In the genomic region with DNA sequence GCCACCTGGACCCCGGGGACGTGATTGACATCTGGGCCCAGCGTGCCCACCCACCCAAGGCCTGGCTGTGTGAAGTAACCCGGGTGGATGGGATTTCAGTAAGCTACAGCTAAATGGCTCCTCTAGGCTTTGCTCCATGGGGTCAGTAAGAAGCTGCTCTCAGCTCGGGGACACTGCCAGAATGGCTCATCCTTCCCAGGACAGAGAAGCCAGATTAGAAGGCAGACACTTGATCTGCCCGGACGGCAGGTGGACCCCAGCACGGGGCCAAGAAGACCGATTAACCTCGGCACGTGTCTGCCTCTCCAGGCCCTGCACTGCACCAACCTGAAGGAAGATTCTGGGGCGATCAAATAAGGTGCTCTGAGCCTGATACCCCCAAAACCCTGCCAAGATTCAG, we compare ENCODE assay signal across 20 mouse cellular contexts.
DNase-seq lines count a peak whose midpoint lies in the region; ATAC-seq lines count a peak whose summit lies in the region.
"Had no signal": no experiment of that assay in that cellular context is flagged by ENCODE, and none has a peak within 500 bp of the region (broad histone marks: within the 10 kb centered on the region; RNA-seq: fewer than 3 reads in every experiment).

No protein-coding gene starts in this region.

- H3K36me3 ChIP-seq in heart, embryonic 11.5 days (ENCODE audit: control insufficient read depth, insufficient read depth, low read length), result no peaks in the 10 kb centered on the region
- H3K36me3 ChIP-seq: embryonic facial prominence, embryonic 10.5 days; G1E; heart, embryonic 15.5 days; hindbrain, embryonic 15.5 days had no signal

- H3K27ac ChIP-seq in heart, embryonic 11.5 days (ENCODE audit: low read depth, low read length), result no peak overlapping the region
- H3K27ac ChIP-seq: embryonic facial prominence, embryonic 10.5 days; heart, embryonic 15.5 days; hindbrain, embryonic 15.5 days had no signal

- H3K4me2 ChIP-seq in heart, embryonic 11.5 days, result no peak overlapping the region
- H3K4me2 ChIP-seq: heart, embryonic 15.5 days; hindbrain, embryonic 15.5 days had no signal

- peak; percentile 40 to 64 for DNase-seq in cerebellum, postnatal 10 days
- DNase-seq in cerebellum, adult 8-10 months, result no peak
- peak; percentile 87 for DNase-seq in heart, adult 11 months
- DNase-seq in kidney, postnatal 10 days, result peak; percentile 3
- no peak for DNase-seq in kidney, adult 18-20 months
- DNase-seq in testis, postnatal 10 days (ENCODE audit: low spot score), result peak; percentile 38
- no peak for DNase-seq in testis, postnatal 14 days (ENCODE audit: low spot score)
- DNase-seq: adrenal gland, adult 8-10 months; adrenal gland, postnatal 36 days; B cell, adult 2 months; cerebellum, adult 2 months; heart, postnatal 14 days had no signal

- WGBS in heart, embryonic 11.5 days (ENCODE audit: insufficient replicate concordance), result 78% methylated on average over 12 of the region's 12 CpGs

- H3K4me1 ChIP-seq in heart, embryonic 11.5 days (ENCODE audit: control insufficient read depth, insufficient read depth, low read length), result no peaks in the 10 kb centered on the region
- H3K4me1 ChIP-seq: embryonic facial prominence, embryonic 10.5 days; heart, embryonic 15.5 days; hindbrain, embryonic 15.5 days had no signal

- no peak for ATAC-seq in heart, embryonic 11.5 days (replicated peaks; ENCODE audit: insufficient number of reproducible peaks, low FRiP score, low TSS enrichment)
- ATAC-seq: CD4-positive, CD25-positive, alpha-beta regulatory T cell, adult 4 months; forebrain, embryonic 14.5 days; inflammation-experienced regulatory T-cells, adult 6 months had no signal

- H3K9ac ChIP-seq in heart, embryonic 11.5 days (ENCODE audit: low read depth, low read length), result no peak overlapping the region
- H3K9ac ChIP-seq: heart, embryonic 15.5 days; hindbrain, embryonic 15.5 days had no signal

- H3K4me3 ChIP-seq in heart, embryonic 11.5 days (ENCODE audit: low read depth, low read length), result no peak overlapping the region
- H3K4me3 ChIP-seq: embryonic facial prominence, embryonic 10.5 days; heart, embryonic 15.5 days; hindbrain, embryonic 15.5 days had no signal

- no peaks in the 10 kb centered on the region for H3K27me3 ChIP-seq in heart, embryonic 11.5 days (ENCODE audit: control insufficient read depth, insufficient read depth, low read length)
- H3K27me3 ChIP-seq: heart, embryonic 15.5 days; hindbrain, embryonic 15.5 days had no signal

- H3K9me3 ChIP-seq in heart, embryonic 11.5 days (replicated peaks; ENCODE audit: control insufficient read depth, low read length), result peaks cover 13% of the 10 kb centered on the region
- H3K9me3 ChIP-seq: heart, embryonic 15.5 days had no signal

Comparison
In these comparisons a context has a peak if more than half of its experiments do, and no peak if none do; other contexts are left out.
1. DNase-seq: peak in cerebellum, postnatal 10 days (2 of 2), heart, adult 11 months (single experiment), kidney, postnatal 10 days (single experiment) and testis, postnatal 10 days (single experiment); none in cerebellum, adult 8-10 months (single experiment), kidney, adult 18-20 months (single experiment) and testis, postnatal 14 days (single experiment).